Mouse (Mus musculus): Measurements from ENCODE around the gene Tesk1. TPM values are rescaled to one million over a fixed set of nuclear protein-coding genes. Genes with fewer than 3 reads are reported as not detected.
A peak's percentile ranks its signal among the peaks of the same experiment; 100 is the strongest.

Tesk1 gene
- total RNA-seq, 2 experiments from 2014 or later: 55.3 to 58.2 TPM

- DNase-seq: peak; percentile 72
These were observed 22.6 kb upstream of the Tesk1 start for GRCm38 (mm10) chr4:43418973-43419656.

- DNase-seq: no peak
These were observed 21.9 kb upstream of the Tesk1 start for GRCm38 (mm10) chr4:43419801-43420281.

- peak; percentile 85 for DNase-seq
These were observed 21.4 kb upstream of the Tesk1 start for GRCm38 (mm10) chr4:43420305-43420704.

GRCm38 (mm10) chr4:43421632-43422240 is 20.0 kb upstream of the Tesk1 start:
- no peak for DNase-seq

- DNase-seq: peak; percentile 79
These were observed 18.3 kb upstream of the Tesk1 start for GRCm38 (mm10) chr4:43423267-43423934.

- DNase-seq: no peak
These were observed 17.7 kb upstream of the Tesk1 start for GRCm38 (mm10) chr4:43424072-43424471.

- no peak for DNase-seq
These were observed 16.5 kb upstream of the Tesk1 start for GRCm38 (mm10) chr4:43425197-43425596.

- peak; percentile 46 for DNase-seq
These were observed 15.9 kb upstream of the Tesk1 start for GRCm38 (mm10) chr4:43425648-43426380.

- no peak for DNase-seq
These were observed 15.3 kb upstream of the Tesk1 start for GRCm38 (mm10) chr4:43426487-43426886.

GRCm38 (mm10) chr4:43427501-43428179 is 14.1 kb upstream of the Tesk1 start:
- no peak for DNase-seq

GRCm38 (mm10) chr4:43428180-43428861 is 13.4 kb upstream of the Tesk1 start:
- DNase-seq: no peak

- no peak for DNase-seq
These were observed 12.8 kb upstream of the Tesk1 start, which contains the start of gene Fam166b for GRCm38 (mm10) chr4:43428946-43429345. Gene Fam166b, minus strand, starts transcription at chr4:43429134.

- DNase-seq: peak; percentile 89
These were observed 10.0 kb upstream of the Tesk1 start for GRCm38 (mm10) chr4:43431690-43432089.

GRCm38 (mm10) chr4:43432832-43433231 is 8.9 kb upstream of the Tesk1 start:
- no peak for DNase-seq

GRCm38 (mm10) chr4:43442044-43442443 is 305 bp downstream of the Tesk1 start:
- DNase-seq: peak; percentile 100

- DNase-seq: peak; percentile 84
These were observed 970 bp downstream of the Tesk1 start for GRCm38 (mm10) chr4:43442456-43443361.

GRCm38 (mm10) chr4:43443511-43443910 is 1.8 kb downstream of the Tesk1 start:
- peak; percentile 55 for DNase-seq

- peak; percentile 77 for DNase-seq
These were observed 5.5 kb downstream of the Tesk1 start for GRCm38 (mm10) chr4:43447251-43447650.

- DNase-seq: peak; percentile 78
These were observed 6.8 kb downstream of the Tesk1 start for GRCm38 (mm10) chr4:43448554-43448953.

GRCm38 (mm10) chr4:43452315-43452714 is 10.6 kb downstream of the Tesk1 start:
- DNase-seq: peak; percentile 45
